Mouse (Mus musculus): ENCODE measurements around the gene Cnpy1.

Gene Cnpy1

GRCm38 (mm10) chr5:28199089-28199873, 46.3 kb downstream of the Cnpy1 start:
- in situ Hi-C loops (cut with MboI; ENCODE audit: unreplicated experiment in 2 of 2): no loop called here

GRCm38 (mm10) chr5:28195473-28195872, 50.1 kb downstream of the Cnpy1 start:
- in situ Hi-C loops (cut with MboI; ENCODE audit: unreplicated experiment in 2 of 2): no loop called here

- in situ Hi-C loops (cut with MboI; ENCODE audit: unreplicated experiment in 2 of 2): no loop called here
Observed at GRCm38 (mm10) chr5:28192099-28192454, 53.5 kb downstream of the Cnpy1 start.

- in situ Hi-C loops (cut with MboI; ENCODE audit: unreplicated experiment in 2 of 2): no loop called here
Observed at GRCm38 (mm10) chr5:28191201-28192098, 54.2 kb downstream of the Cnpy1 start.

GRCm38 (mm10) chr5:28179237-28179790, 66.3 kb downstream of the Cnpy1 start:
- in situ Hi-C loops (cut with MboI; ENCODE audit: unreplicated experiment in 2 of 2): no loop called here

GRCm38 (mm10) chr5:28178322-28178721, 67.3 kb downstream of the Cnpy1 start:
- in situ Hi-C loops (cut with MboI; ENCODE audit: unreplicated experiment in 2 of 2): no loop called here

- in situ Hi-C loops (cut with MboI; ENCODE audit: unreplicated experiment in 2 of 2): no loop called here
Observed at GRCm38 (mm10) chr5:28176585-28176984, 69.0 kb downstream of the Cnpy1 start.

- in situ Hi-C loops (cut with MboI; ENCODE audit: unreplicated experiment in 2 of 2): no loop called here
Observed at GRCm38 (mm10) chr5:28176023-28176422, 69.6 kb downstream of the Cnpy1 start.

GRCm38 (mm10) chr5:28175570-28175919, 70.1 kb downstream of the Cnpy1 start:
- in situ Hi-C loops (cut with MboI; ENCODE audit: unreplicated experiment in 2 of 2): no loop called here

- in situ Hi-C loops (cut with MboI; ENCODE audit: unreplicated experiment in 2 of 2): no loop called here
Observed at GRCm38 (mm10) chr5:28174876-28175569, 70.6 kb downstream of the Cnpy1 start.

GRCm38 (mm10) chr5:28174086-28174485, 71.5 kb downstream of the Cnpy1 start:
- in situ Hi-C loops (cut with MboI; ENCODE audit: unreplicated experiment in 2 of 2): no loop called here

- in situ Hi-C loops (cut with MboI; ENCODE audit: unreplicated experiment in 2 of 2): no loop called here
Observed at GRCm38 (mm10) chr5:28173674-28174073, 71.9 kb downstream of the Cnpy1 start.

- in situ Hi-C loops (cut with MboI; ENCODE audit: unreplicated experiment in 2 of 2): no loop called here
Observed at GRCm38 (mm10) chr5:28172921-28173670, 72.5 kb downstream of the Cnpy1 start.

- in situ Hi-C loops (cut with MboI; ENCODE audit: unreplicated experiment in 2 of 2): no loop called here
Observed at GRCm38 (mm10) chr5:28172261-28172920, 73.2 kb downstream of the Cnpy1 start.

GRCm38 (mm10) chr5:28171667-28172066, 73.9 kb downstream of the Cnpy1 start:
- in situ Hi-C loops (cut with MboI; ENCODE audit: unreplicated experiment in 2 of 2): no loop called here

GRCm38 (mm10) chr5:28170892-28171291, 74.7 kb downstream of the Cnpy1 start:
- in situ Hi-C loops (cut with MboI; ENCODE audit: unreplicated experiment in 2 of 2): no loop called here

GRCm38 (mm10) chr5:28170081-28170480, 75.5 kb downstream of the Cnpy1 start:
- in situ Hi-C loops (cut with MboI; ENCODE audit: unreplicated experiment in 2 of 2): no loop called here

- in situ Hi-C loops (cut with MboI; ENCODE audit: unreplicated experiment in 2 of 2): no loop called here
Observed at GRCm38 (mm10) chr5:28169166-28169801, 76.3 kb downstream of the Cnpy1 start.

Data from v-Abl transformed pro-B cells (cell line).